Mouse (Mus musculus) kidney, adult 2 months (tissue): ENCODE measurements around the gene Gm26741.

Experiments used
- CTCF ChIP-seq: fragments of 200-500 bp; conservative IDR thresholded peaks from 2 replicates; pipeline ENCODE4 v1.5.1; 2011; ENCODE audit warnings: low read depth, mild to moderate bottlenecking, control low read depth, low read length, moderate library complexity, mixed read lengths; ENCODE audit not compliant: insufficient read depth, insufficient read length
- POLR2A ChIP-seq: fragments of 200-500 bp; IDR thresholded peaks from one replicate; pipeline ENCODE4 v1.6.1; 2011; ENCODE audit warnings: low read depth, low read length, control low read depth

- TF ChIP-seq CTCF, result no peak
- no peak for TF ChIP-seq POLR2A
Measured at GRCm38 (mm10) chr10:52389438-52389837, 30.9 kb downstream of the Gm26741 start.
